Mouse (Mus musculus) liver, adult 2 months (tissue): ENCODE measurements around the gene Rras.

Experiments used
- CTCF ChIP-seq: fragments of 200-500 bp; IDR thresholded peaks from 2 replicates; pipeline ENCODE4 v1.5.1; 2011; ENCODE audit warnings: low read depth, low read length, control low read depth
- POLR2A ChIP-seq: fragments of 200-500 bp; IDR thresholded peaks from 2 replicates; pipeline ENCODE4 v1.6.1; 2011; ENCODE audit warnings: low read length, control low read depth; ENCODE audit not compliant: insufficient read depth; ENCODE audit errors: extremely low read depth

- TF ChIP-seq CTCF (no peak), POLR2A (peak; percentile 93)
Measured at GRCm38 (mm10) chr7:45053931-45054510, 36.3 kb downstream of the Rras start.
